Mouse (Mus musculus): ENCODE data around the gene Slc20a1. TPM values are rescaled to one million over a fixed set of nuclear protein-coding genes. Genes with fewer than 3 reads are reported as not detected.

Gene Slc20a1
- polyA plus RNA-seq, 1 experiment from 2014 or later, result 48.6 TPM

DNA sequence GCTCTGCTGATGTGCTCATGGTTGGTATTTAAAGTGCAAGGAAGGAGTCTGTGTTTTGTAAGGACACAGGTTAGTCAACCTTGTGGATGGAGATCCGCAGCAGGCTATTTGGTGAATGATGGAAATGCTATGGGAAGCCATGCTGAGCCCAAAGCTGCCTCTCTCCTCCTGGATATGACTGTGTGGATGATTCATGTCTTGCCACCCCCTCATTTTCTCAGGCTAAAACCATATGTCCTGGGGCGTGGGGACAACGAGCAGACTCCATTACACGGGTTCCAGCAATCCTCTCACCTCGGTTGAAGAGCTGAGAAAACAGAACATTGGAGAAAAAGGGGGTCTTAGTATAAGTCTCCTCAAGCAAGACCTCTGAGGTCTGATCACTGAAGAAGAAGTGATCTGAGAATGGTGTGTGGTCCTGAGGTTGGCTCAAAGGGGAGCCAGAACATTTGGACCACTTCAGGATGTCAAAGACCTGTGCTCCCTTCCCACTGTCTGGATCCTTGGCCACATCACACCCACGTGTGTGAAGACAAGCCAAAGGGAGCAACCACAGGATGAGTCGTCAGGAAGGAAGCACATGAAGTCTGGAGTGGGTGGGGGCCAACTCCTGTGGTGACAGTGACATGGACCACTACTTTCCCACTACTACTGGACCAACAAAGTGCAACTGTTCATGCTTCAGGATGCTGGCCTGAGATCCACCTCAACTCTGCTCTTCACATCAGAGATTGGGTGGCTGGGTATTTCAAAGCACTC, 6.0 kb upstream of the Slc20a1 start:
- H3K27me3 ChIP-seq, result no peaks in the 10 kb centered on the region

DNA sequence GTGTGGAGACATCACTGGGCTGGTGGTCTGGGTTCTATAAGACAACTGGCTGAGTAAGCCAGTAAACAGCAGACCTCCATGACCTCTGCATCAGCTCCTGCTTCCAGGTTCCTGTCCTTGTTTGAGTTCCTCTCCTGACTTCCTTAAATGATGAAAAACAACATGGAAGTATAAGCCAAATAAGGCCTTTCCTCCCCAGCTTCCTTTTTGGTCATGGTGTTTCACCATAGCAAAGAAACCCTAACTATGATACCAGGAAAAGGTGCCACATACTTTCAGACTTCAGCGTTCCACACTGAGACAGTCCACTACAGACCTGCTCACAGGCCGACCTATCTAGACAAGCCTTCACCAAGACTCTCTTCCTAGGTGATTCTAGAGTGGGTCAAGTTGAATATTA, 2.2 kb upstream of the Slc20a1 start:
- Histone ChIP-seq H3K9ac (no peak overlapping the region), H3K27ac (no peak overlapping the region; the same call in 1 of the 2 replicates), H3K9me3 (replicated peaks) (no peaks in the 10 kb centered on the region), H3K4me3 (replicated peaks) (no peak overlapping the region), H3K36me3 (peaks cover 18% of the 10 kb centered on the region), H3K27me3 (no peaks in the 10 kb centered on the region), H3K4me2 (peak overlapping the region; percentile 0; the same call in 1 of the 2 replicates), H3K4me1 (replicated peaks) (peaks cover 63% of the 10 kb centered on the region)
- ATAC-seq (ENCODE audit: low read depth) (no peak), DNase-seq (no peak)
- WGBS (ENCODE audit: insufficient replicate concordance), result 74% methylated on average over 2 of the region's 2 CpGs

More for the DNA sequence above, 6.0 kb upstream of the Slc20a1 start:
- no peaks in the 10 kb centered on the region for H3K36me3 ChIP-seq
- peaks cover 45% of the 10 kb centered on the region for H3K4me1 ChIP-seq (replicated peaks)
- no peak overlapping the region for H3K9ac ChIP-seq
- DNase-seq (no peak), ATAC-seq (ENCODE audit: low read depth) (no peak)
- H3K4me3 ChIP-seq (replicated peaks), result no peak overlapping the region
- H3K4me2 ChIP-seq, result no peak overlapping the region
- no peak overlapping the region for H3K27ac ChIP-seq
- 60% methylated on average over 7 of the region's 7 CpGs for WGBS (ENCODE audit: insufficient replicate concordance)
- no peaks in the 10 kb centered on the region for H3K9me3 ChIP-seq (replicated peaks)

DNA sequence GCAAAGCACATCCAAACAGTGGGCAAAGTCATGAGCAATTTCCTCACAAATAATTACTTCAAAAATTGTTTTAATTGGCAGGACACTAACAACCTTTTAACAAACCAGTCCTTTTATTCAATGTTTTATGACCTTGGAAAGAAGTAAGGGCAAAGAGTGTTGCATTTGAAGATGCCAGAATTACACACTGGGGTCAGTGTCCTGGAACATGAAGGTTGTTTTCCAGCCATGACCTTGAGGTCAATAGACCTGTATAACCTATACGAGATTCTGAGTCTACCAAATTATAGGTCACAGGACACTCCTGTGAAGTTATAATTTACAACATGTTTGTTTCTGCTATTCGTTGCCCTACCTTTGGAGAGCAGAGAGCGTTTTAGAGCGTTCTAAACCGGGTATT, 1.4 kb upstream of the Slc20a1 start:
- H3K4me2 ChIP-seq, result peak overlapping the region; percentile 99
- ATAC-seq (ENCODE audit: low read depth) (no peak), DNase-seq (no peak)
- peaks cover 70% of the 10 kb centered on the region for H3K4me1 ChIP-seq (replicated peaks)
- peak overlapping the region; percentile 93 for H3K9ac ChIP-seq
- H3K9me3 ChIP-seq (replicated peaks), result no peaks in the 10 kb centered on the region
- peak overlapping the region; percentile 99 for H3K4me3 ChIP-seq (replicated peaks)
- 63% methylated on average over 5 of the region's 5 CpGs for WGBS (ENCODE audit: insufficient replicate concordance)
- no peaks in the 10 kb centered on the region for H3K27me3 ChIP-seq
- peak overlapping the region; percentile 88 for H3K27ac ChIP-seq
- H3K36me3 ChIP-seq, result peaks cover 27% of the 10 kb centered on the region

DNA sequence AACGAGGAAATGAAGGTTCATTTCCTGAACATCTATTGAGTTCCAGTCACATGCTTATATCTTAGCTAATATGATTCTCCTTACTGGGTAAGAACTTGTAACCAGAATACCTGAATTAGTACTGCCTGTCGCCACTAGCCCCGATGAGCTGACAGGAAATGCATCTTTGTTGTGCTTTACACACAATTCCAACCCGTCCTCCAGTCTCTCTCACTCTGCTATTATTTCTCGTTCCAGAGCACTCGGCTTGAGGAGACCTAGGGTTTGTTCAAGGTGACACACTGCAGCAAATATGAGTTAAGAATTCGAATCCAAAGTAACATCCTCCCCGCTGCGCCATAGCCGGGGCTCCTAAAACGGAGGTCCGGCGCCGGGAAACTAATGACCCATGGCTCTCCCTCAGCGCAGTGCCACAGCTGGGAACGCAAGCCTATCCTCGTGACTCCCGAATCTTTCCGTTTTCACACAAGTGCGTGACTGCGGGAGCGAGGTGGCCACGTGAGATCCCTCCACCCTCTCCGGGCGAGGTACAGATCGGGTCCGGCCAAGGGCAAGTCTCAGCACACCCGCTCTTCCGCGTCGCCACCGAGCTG, 625 bp upstream of the Slc20a1 start:
- Histone ChIP-seq H3K27ac (peak overlapping the region; percentile 88), H3K9ac (peak overlapping the region; percentile 93), H3K36me3 (peaks cover 35% of the 10 kb centered on the region), H3K4me1 (replicated peaks) (peaks cover 77% of the 10 kb centered on the region), H3K4me3 (replicated peaks) (peak overlapping the region; percentile 99), H3K9me3 (replicated peaks) (no peaks in the 10 kb centered on the region), H3K27me3 (no peaks in the 10 kb centered on the region), H3K4me2 (peak overlapping the region; percentile 99)
- DNase-seq (no peak), ATAC-seq (ENCODE audit: low read depth) (no peak)
- under 1% methylated on average over 32 of the region's 32 CpGs for WGBS (ENCODE audit: insufficient replicate concordance)

DNA sequence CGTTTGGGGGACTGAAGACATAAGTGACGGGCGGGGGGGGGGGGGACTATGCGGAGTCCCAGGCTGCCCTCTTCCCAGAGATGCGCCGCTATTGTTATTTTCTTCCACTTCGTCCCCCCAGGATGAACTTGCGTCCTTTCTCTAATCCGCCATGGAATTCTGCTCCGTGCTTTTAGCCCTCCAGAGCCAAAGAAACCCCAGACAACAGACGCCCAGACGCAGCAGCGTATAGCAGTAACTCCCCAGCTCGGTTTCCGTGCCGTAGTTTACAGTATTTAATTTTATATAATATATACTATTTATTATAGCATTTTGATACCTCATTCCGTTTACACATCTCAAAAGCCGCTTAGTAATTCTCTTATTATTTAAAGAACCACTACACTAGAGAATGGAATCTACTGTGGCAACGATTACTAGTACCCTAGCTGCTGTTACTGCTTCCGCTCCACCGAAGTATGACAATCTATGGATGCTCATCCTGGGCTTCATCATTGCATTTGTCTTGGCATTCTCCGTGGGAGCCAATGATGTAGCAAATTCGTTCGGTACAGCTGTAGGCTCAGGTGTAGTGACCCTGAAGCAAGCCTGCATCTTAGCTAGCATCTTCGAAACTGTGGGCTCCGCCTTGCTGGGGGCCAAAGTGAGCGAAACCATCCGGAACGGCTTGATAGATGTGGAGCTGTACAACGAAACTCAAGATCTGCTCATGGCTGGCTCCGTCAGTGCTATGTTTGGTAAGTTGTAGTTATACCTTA, 943 bp downstream of the Slc20a1 start:
- no peaks in the 10 kb centered on the region for H3K9me3 ChIP-seq (replicated peaks)
- 16% methylated on average over 31 of the region's 31 CpGs for WGBS (ENCODE audit: insufficient replicate concordance)
- ATAC-seq (ENCODE audit: low read depth) (peak; percentile 2; the same call in 1 of the 2 replicates), DNase-seq (peak; percentile 35)
- H3K27ac ChIP-seq, result peak overlapping the region; percentile 97
- peak overlapping the region; percentile 100 for H3K9ac ChIP-seq
- peaks cover 78% of the 10 kb centered on the region for H3K4me1 ChIP-seq (replicated peaks)
- peak overlapping the region; percentile 99 for H3K4me3 ChIP-seq (replicated peaks)
- H3K27me3 ChIP-seq, result no peaks in the 10 kb centered on the region
- peak overlapping the region; percentile 82 for H3K4me2 ChIP-seq
- peaks cover 50% of the 10 kb centered on the region for H3K36me3 ChIP-seq

DNA sequence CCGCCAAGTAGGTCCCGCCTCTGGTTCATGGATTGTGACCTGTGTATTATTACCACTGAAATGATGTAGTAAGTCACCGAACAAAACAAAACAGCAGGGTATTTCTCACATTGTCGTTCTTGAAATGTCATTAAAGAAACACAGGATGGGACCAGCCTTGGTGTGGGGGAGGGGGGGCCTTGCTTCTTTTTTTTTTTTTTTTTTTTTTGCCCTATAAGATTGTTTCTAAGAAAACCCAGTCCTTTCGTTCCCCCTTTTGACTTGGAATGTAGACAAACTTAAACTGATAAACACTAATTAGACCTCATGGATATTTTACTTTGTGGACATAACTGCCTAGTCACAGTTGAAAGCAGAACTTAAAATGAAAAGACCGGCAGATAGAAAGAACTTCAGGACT, 6.4 kb downstream of the Slc20a1 start:
- peak overlapping the region; percentile 29 for H3K4me2 ChIP-seq

DNA sequence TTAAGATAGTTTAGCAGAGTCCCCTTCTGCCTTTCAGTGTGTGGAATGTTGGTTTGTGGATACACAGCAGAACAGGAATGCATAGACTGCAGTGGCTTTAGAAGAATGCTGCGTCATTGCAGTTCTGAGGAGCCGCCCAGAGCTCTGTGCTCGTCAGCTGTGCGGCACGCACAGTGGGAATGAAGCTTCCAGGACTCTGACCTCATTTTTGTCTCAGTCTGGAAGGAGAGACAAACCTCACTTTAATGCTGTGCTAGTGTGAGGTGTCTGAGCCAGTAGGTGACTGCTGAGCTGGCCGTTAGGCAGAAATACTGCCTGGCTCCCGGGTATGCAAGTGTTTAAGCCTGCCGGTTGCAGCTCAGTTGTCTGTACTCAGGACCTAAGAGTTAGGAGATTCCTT, 8.3 kb downstream of the Slc20a1 start:
- peak overlapping the region; percentile 90 for H3K27ac ChIP-seq
- H3K4me2 ChIP-seq, result peak overlapping the region; percentile 42
- peak overlapping the region; percentile 49 for H3K9ac ChIP-seq
- WGBS (ENCODE audit: insufficient replicate concordance), result 78% methylated on average over 8 of the region's 8 CpGs
- ATAC-seq (ENCODE audit: low read depth) (peak; percentile 85), DNase-seq (peak; percentile 48)
- peaks cover 100% of the 10 kb centered on the region for H3K36me3 ChIP-seq
- no peaks in the 10 kb centered on the region for H3K9me3 ChIP-seq (replicated peaks)
- peak overlapping the region; percentile 10; the same call in 1 of the 2 replicates for H3K4me3 ChIP-seq (replicated peaks)
- H3K4me1 ChIP-seq (replicated peaks), result peaks cover 92% of the 10 kb centered on the region
- no peaks in the 10 kb centered on the region for H3K27me3 ChIP-seq

More for the DNA sequence above, 6.4 kb downstream of the Slc20a1 start:
- H3K36me3 ChIP-seq, result peaks cover 100% of the 10 kb centered on the region
- no peaks in the 10 kb centered on the region for H3K27me3 ChIP-seq
- no peak for ATAC-seq (ENCODE audit: low read depth)
- no peak overlapping the region for H3K9ac ChIP-seq
- H3K4me3 ChIP-seq (replicated peaks), result no peak overlapping the region
- WGBS (ENCODE audit: insufficient replicate concordance), result 81% methylated on average over 6 of the region's 6 CpGs
- H3K4me1 ChIP-seq (replicated peaks), result peaks cover 96% of the 10 kb centered on the region
- DNase-seq, result no peak
- H3K27ac ChIP-seq, result peak overlapping the region; percentile 90
- H3K9me3 ChIP-seq (replicated peaks), result no peaks in the 10 kb centered on the region

DNA sequence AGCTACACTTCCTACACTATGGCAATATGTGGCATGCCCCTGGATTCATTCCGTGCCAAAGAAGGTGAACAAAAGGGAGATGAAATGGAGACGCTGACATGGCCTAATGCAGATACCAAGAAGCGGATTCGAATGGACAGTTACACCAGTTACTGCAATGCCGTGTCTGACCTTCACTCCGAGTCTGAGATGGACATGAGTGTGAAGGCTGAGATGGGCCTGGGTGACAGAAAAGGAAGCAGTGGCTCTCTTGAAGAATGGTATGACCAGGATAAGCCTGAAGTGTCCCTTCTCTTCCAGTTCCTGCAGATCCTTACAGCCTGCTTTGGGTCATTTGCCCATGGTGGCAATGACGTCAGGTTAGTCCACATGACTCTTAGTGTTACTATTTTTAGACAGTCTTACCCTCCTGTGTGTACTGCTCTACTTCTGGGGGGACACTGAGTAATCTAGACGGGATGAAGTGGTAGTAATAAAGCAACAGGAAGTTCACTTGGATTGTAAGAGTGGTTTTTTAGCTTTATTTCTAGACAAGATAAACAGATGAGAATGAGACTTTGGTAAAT, 9.7 kb downstream of the Slc20a1 start:
- Histone ChIP-seq H3K9me3 (replicated peaks) (no peaks in the 10 kb centered on the region), H3K36me3 (peaks cover 100% of the 10 kb centered on the region), H3K4me1 (replicated peaks) (peaks cover 94% of the 10 kb centered on the region), H3K4me3 (replicated peaks) (peak overlapping the region; percentile 5), H3K27me3 (no peaks in the 10 kb centered on the region), H3K27ac (peak overlapping the region; percentile 90), H3K4me2 (peak overlapping the region; percentile 25), H3K9ac (peak overlapping the region; percentile 39; the same call in 1 of the 2 replicates)
- no peak for DNase-seq
- 85% methylated on average over 8 of the region's 8 CpGs for WGBS (ENCODE audit: insufficient replicate concordance)
- ATAC-seq (ENCODE audit: low read depth), result no peak

DNA sequence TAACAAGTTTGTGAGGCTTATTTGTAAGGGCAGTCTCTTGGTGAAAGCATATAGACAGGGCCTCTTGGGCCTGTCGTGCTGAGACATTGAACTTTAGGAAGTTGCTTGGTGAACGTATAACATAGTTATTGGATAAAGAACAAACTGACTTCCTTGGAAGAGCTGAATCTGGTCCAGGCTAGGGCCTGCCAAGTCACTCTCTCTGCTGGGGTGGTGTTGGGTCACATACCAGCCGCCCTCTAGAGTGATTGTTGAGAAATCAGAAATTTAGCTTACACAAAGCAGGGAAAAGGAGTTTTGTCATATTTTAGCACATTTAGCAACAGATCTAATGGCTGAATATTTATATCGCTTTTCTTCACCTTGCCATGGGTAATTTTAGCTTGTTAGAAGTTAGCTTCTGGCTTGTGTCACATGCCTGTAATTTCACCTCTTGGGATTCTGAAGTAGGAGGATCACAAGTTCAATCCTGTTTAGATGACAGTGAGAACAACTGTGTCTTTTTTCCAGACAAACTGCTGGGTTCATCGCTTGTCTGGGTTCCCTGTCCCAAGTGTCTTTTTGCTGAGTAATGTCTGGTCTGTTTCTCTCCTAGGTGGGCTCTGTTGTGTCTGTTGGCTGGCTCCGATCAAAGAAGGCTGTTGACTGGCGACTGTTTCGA, 11.7 kb downstream of the Slc20a1 start:
- Histone ChIP-seq H3K4me1 (replicated peaks) (peaks cover 95% of the 10 kb centered on the region), H3K36me3 (peaks cover 84% of the 10 kb centered on the region), H3K9me3 (replicated peaks) (no peaks in the 10 kb centered on the region), H3K9ac (peak overlapping the region; percentile 30; the same call in 1 of the 2 replicates), H3K4me2 (no peak overlapping the region), H3K4me3 (replicated peaks) (no peak overlapping the region), H3K27me3 (no peaks in the 10 kb centered on the region), H3K27ac (peak overlapping the region; percentile 90)
- ATAC-seq (ENCODE audit: low read depth), result no peak
- 88% methylated on average over 8 of the region's 8 CpGs for WGBS (ENCODE audit: insufficient replicate concordance)
- DNase-seq, result no peak

DNA sequence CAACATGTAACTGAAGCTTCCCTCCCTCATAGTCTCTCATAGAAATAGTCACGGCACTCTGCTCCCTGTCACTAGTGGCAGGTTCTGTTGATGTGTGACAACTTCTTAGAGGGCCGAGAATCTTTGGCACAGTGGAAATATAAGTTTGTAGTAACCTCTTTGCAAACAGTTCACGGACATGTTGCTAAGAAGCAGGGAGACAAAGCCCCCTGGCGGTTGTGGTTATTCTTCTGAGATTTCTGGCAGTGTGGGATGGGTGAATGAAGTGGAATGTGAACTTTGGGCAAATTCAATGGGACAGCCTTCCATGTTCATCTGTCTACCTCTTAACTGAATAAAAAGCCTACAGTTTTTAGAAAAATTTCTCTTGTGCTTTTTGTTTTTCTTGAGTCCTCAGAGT, 12.7 kb downstream of the Slc20a1 start:
- H3K27ac ChIP-seq, result peak overlapping the region; percentile 90

More for the DNA sequence above, 12.7 kb downstream of the Slc20a1 start:
- H3K9me3 ChIP-seq (replicated peaks), result no peaks in the 10 kb centered on the region
- peaks cover 79% of the 10 kb centered on the region for H3K36me3 ChIP-seq
- peaks cover 95% of the 10 kb centered on the region for H3K4me1 ChIP-seq (replicated peaks)
- H3K4me2 ChIP-seq, result no peak overlapping the region
- H3K9ac ChIP-seq, result no peak overlapping the region
- 82% methylated on average over 4 of the region's 4 CpGs for WGBS (ENCODE audit: insufficient replicate concordance)
- no peak for DNase-seq
- no peaks in the 10 kb centered on the region for H3K27me3 ChIP-seq
- no peak for ATAC-seq (ENCODE audit: low read depth)
- no peak overlapping the region for H3K4me3 ChIP-seq (replicated peaks)

Data from liver, embryonic 13.5 days (tissue).